ENCODE assay signal across 25 mouse cellular contexts in the genomic region with DNA sequence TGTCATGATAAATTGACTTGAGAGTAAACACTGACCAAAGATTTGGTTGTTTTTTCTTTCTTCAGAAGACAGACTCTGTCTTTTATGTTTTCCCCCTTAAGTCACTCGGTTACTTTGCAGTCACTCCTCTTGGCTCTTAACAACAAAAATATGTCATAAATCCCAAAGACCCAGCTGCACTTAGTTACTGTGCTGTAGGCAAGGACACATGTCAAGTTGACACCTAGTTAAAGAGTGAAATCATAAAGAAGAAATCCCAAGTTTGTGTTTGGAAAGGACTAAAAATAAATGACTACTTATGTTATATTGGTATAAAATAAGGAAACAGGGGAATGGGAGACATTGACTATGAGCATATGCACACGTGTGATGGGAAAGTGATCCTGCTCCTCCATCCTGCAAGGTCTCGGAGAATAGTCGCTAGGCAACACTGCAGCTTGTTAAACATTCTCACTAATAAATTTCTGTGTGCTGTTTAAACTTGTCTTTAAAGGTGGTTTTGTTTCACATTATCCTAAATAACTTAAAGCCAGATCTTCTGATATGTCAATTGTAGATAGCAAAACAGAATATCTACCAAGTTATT.
DNase-seq lines count a peak whose midpoint lies in the region; ATAC-seq lines count a peak whose summit lies in the region.
"Had no signal": no experiment of that assay in that cellular context is flagged by ENCODE, and none has a peak within 500 bp of the region (broad histone marks: within the 10 kb centered on the region; RNA-seq: fewer than 3 reads in every experiment).

No protein-coding gene starts in this region.

- DNase-seq in embryonic facial prominence, embryonic 11.5 days (ENCODE audit: low spot score): peak; percentile 26
- DNase-seq in embryonic facial prominence, embryonic 10.5 days (ENCODE audit: low spot score): no peak
- no peak for DNase-seq in lung, adult 18-20 months
- DNase-seq in forelimb bud, embryonic 11.5 days (ENCODE audit: low read depth, low spot score): peak; percentile 74
- no peak for DNase-seq in heart, postnatal 36 days
- DNase-seq in layer of hippocampus, adult 9-10 months (ENCODE audit: low spot score): no peak
- DNase-seq: adrenal gland, postnatal 25 days; cerebellum, adult 9-10 months; gastrocnemius, postnatal 14 days; heart, adult 18-20 months; heart, postnatal 10 days; right cerebral cortex, adult 18-20 months; right cerebral cortex, postnatal 4 days; thymus, adult 18-20 months; thymus, postnatal 36 days had no signal

- H3K9me3 ChIP-seq in embryonic facial prominence, embryonic 11.5 days (replicated peaks; ENCODE audit: control insufficient read depth, low read length): no peaks in the 10 kb centered on the region
- no peaks in the 10 kb centered on the region for H3K9me3 ChIP-seq in embryonic facial prominence, embryonic 10.5 days
- no peaks in the 10 kb centered on the region for H3K9me3 ChIP-seq in lung, embryonic 16.5 days (ENCODE audit: control insufficient read depth, low read length)
- H3K9me3 ChIP-seq: forebrain, embryonic 10.5 days; heart, embryonic 12.5 days; limb, embryonic 15.5 days; midbrain, embryonic 15.5 days had no signal

- 65% methylated on average over 4 of the region's 4 CpGs for WGBS in embryonic facial prominence, embryonic 11.5 days
- 75% methylated on average over 4 of the region's 4 CpGs for WGBS in embryonic facial prominence, embryonic 10.5 days
- WGBS in lung, embryonic 16.5 days: 38% methylated on average over 4 of the region's 4 CpGs

- no peak overlapping the region for H3K9ac ChIP-seq in embryonic facial prominence, embryonic 11.5 days (replicated peaks; ENCODE audit: low read length)
- no peak overlapping the region for H3K9ac ChIP-seq in lung, embryonic 16.5 days (ENCODE audit: low read length)
- H3K9ac ChIP-seq: heart, embryonic 12.5 days; limb, embryonic 15.5 days; liver, embryonic 14.5 days; midbrain, embryonic 15.5 days had no signal

- intact Hi-C loops in heart, postnatal 36 days (cut with DNase I): no loop called here

- no peak overlapping the region for H3K4me2 ChIP-seq in embryonic facial prominence, embryonic 11.5 days (ENCODE audit: low read depth, low read length)
- no peak overlapping the region for H3K4me2 ChIP-seq in lung, embryonic 16.5 days (ENCODE audit: low read depth, low read length)
- H3K4me2 ChIP-seq: heart, embryonic 12.5 days; limb, embryonic 15.5 days; midbrain, embryonic 15.5 days had no signal

- no peaks in the 10 kb centered on the region for H3K4me1 ChIP-seq in embryonic facial prominence, embryonic 11.5 days (ENCODE audit: control insufficient read depth, insufficient read depth, low read length)
- no peaks in the 10 kb centered on the region for H3K4me1 ChIP-seq in embryonic facial prominence, embryonic 10.5 days
- no peaks in the 10 kb centered on the region for H3K4me1 ChIP-seq in lung, embryonic 16.5 days (replicated peaks; ENCODE audit: control insufficient read depth, insufficient read depth, low read length)
- H3K4me1 ChIP-seq: forebrain, embryonic 10.5 days; heart, embryonic 12.5 days; limb, embryonic 15.5 days; midbrain, embryonic 15.5 days had no signal

- no peak for ATAC-seq in embryonic facial prominence, embryonic 11.5 days (replicated peaks; ENCODE audit: insufficient number of reproducible peaks, low FRiP score, low TSS enrichment, low read depth)
- peak; percentile 72 for ATAC-seq in lung, embryonic 16.5 days (ENCODE audit: low read depth)
- ATAC-seq: CD4-positive, CD25-positive, alpha-beta regulatory T cell, adult 4 months; forebrain, embryonic 16.5 days; hindbrain, postnatal 0 days; intestine, postnatal 0 days; midbrain, embryonic 15.5 days had no signal

- no peaks in the 10 kb centered on the region for H3K36me3 ChIP-seq in embryonic facial prominence, embryonic 11.5 days (replicated peaks; ENCODE audit: control insufficient read depth, insufficient read depth, low read depth, low read length)
- H3K36me3 ChIP-seq in embryonic facial prominence, embryonic 10.5 days (replicated peaks): no peaks in the 10 kb centered on the region
- H3K36me3 ChIP-seq in lung, embryonic 16.5 days (ENCODE audit: control insufficient read depth, insufficient read depth, low read length): no peaks in the 10 kb centered on the region
- H3K36me3 ChIP-seq: forebrain, embryonic 10.5 days; heart, embryonic 12.5 days; limb, embryonic 15.5 days; midbrain, embryonic 15.5 days had no signal

- H3K4me3 ChIP-seq in embryonic facial prominence, embryonic 11.5 days (ENCODE audit: low read depth, low read length): no peak overlapping the region
- no peak overlapping the region for H3K4me3 ChIP-seq in embryonic facial prominence, embryonic 10.5 days
- H3K4me3 ChIP-seq in lung, embryonic 16.5 days (ENCODE audit: low read length): no peak overlapping the region
- H3K4me3 ChIP-seq: forebrain, embryonic 10.5 days; heart, embryonic 12.5 days; limb, embryonic 15.5 days; midbrain, embryonic 15.5 days had no signal

- no peak overlapping the region for H3K27ac ChIP-seq in embryonic facial prominence, embryonic 11.5 days (replicated peaks; ENCODE audit: low read depth, low read length)
- H3K27ac ChIP-seq in embryonic facial prominence, embryonic 10.5 days (replicated peaks): no peak overlapping the region
- no peak overlapping the region for H3K27ac ChIP-seq in lung, embryonic 16.5 days (ENCODE audit: low read length)
- H3K27ac ChIP-seq: forebrain, embryonic 10.5 days; hindbrain, postnatal 0 days; limb, embryonic 15.5 days; liver, embryonic 14.5 days; midbrain, embryonic 15.5 days had no signal

- H3K27me3 ChIP-seq in embryonic facial prominence, embryonic 11.5 days (ENCODE audit: control insufficient read depth, insufficient read depth, low read length): no peaks in the 10 kb centered on the region
- no peaks in the 10 kb centered on the region for H3K27me3 ChIP-seq in embryonic facial prominence, embryonic 10.5 days (replicated peaks; ENCODE audit: low read depth, poor library complexity, severe bottlenecking)
- no peaks in the 10 kb centered on the region for H3K27me3 ChIP-seq in lung, embryonic 16.5 days (ENCODE audit: control insufficient read depth, insufficient read depth, low read depth, low read length)
- H3K27me3 ChIP-seq: heart, embryonic 12.5 days; limb, embryonic 15.5 days; midbrain, embryonic 15.5 days had no signal

Comparison
In these comparisons a context has a peak if more than half of its experiments do, and no peak if none do; other contexts are left out.
1. DNase-seq: peak in embryonic facial prominence, embryonic 11.5 days (single experiment) and forelimb bud, embryonic 11.5 days (single experiment); none in embryonic facial prominence, embryonic 10.5 days (single experiment), lung, adult 18-20 months (0 of 2), heart, postnatal 36 days (0 of 2) and layer of hippocampus, adult 9-10 months (single experiment).